Mouse (Mus musculus) hindbrain, embryonic 12.5 days (tissue): ENCODE measurements at regions not wholly inside any gene's neighbourhood (a gene's known extent, or its start where the extent isn't known, plus 50 kb on each side); places are given as distances from the start of the nearest gene placed in this dataset.
A peak's percentile ranks its signal among the peaks of the same experiment; 100 is the strongest.

Experiments
- ATAC-seq: fragments of 200-750 bp; cut with Nextera tagmentation; 2 replicates; pipeline ENCODE4 v1.8.0; 2017; ENCODE audit warnings: moderate TSS enrichment; ENCODE audit not compliant: low FRiP score
- H3K27ac ChIP-seq: fragments of 300-500 bp; sonication (generic); 2 replicates; pipeline ENCODE4 v1.5.1; 2016; ENCODE audit warnings: mild to moderate bottlenecking
- H3K27me3 ChIP-seq: fragments of 300-500 bp; sonication (generic); 2 replicates; pipeline ENCODE4 v1.6.1; 2016; ENCODE audit warnings: mild to moderate bottlenecking
- H3K36me3 ChIP-seq: fragments of 300-500 bp; sonication (generic); 2 replicates; pipeline ENCODE4 v1.6.1; 2016; ENCODE audit warnings: mild to moderate bottlenecking
- H3K4me1 ChIP-seq: fragments of 300-500 bp; sonication (generic); 2 replicates; pipeline ENCODE4 v1.6.1; 2016
- H3K4me2 ChIP-seq: fragments of 300-500 bp; sonication (generic); replicated peaks from 2 replicates; pipeline ENCODE4 v1.6.1; 2016; ENCODE audit warnings: mild to moderate bottlenecking
- H3K4me3 ChIP-seq: fragments of 300-500 bp; sonication (generic); 2 replicates; pipeline ENCODE4 v1.5.1; 2016; ENCODE audit warnings: mild to moderate bottlenecking
- H3K9ac ChIP-seq: fragments of 300-500 bp; sonication (generic); 2 replicates; pipeline ENCODE4 v1.6.1; 2016; ENCODE audit warnings: mild to moderate bottlenecking, moderate library complexity
- H3K9me3 ChIP-seq: fragments of 300-500 bp; sonication (generic); replicated peaks from 2 replicates; pipeline ENCODE4 v1.6.1; 2016; ENCODE audit warnings: mild to moderate bottlenecking
- WGBS: fragments of 180-500 bp; shearing (Covaris S2); methylation state at CpG from one replicate; pipeline ENCODE4 v1.1.7; 2016; 5-methylcytosine and 5-hydroxymethylcytosine counted together

- H3K27me3 ChIP-seq: no peaks in the 10 kb centered on the region
- H3K4me1 ChIP-seq: no peaks in the 10 kb centered on the region
- 91% methylated on average over 3 of the region's 3 CpGs for WGBS
- H3K9me3 ChIP-seq: no peaks in the 10 kb centered on the region
- ATAC-seq: no peak
- no peak overlapping the region for H3K4me3 ChIP-seq
- no peak overlapping the region for H3K4me2 ChIP-seq
- H3K27ac ChIP-seq: no peak overlapping the region
- H3K36me3 ChIP-seq: no peaks in the 10 kb centered on the region
- H3K9ac ChIP-seq: no peak overlapping the region
Observed at GRCm38 (mm10) chr4:7429308-7429707, 809.5 kb downstream of the Car8 start.

- Histone ChIP-seq H3K4me3 (no peak overlapping the region), H3K36me3 (no peaks in the 10 kb centered on the region), H3K4me1 (no peaks in the 10 kb centered on the region), H3K4me2 (no peak overlapping the region), H3K9me3 (no peaks in the 10 kb centered on the region), H3K27me3 (no peaks in the 10 kb centered on the region), H3K27ac (no peak overlapping the region), H3K9ac (no peak overlapping the region)
- no peak for ATAC-seq
Observed at GRCm38 (mm10) chr4:7424081-7424480, 814.8 kb downstream of the Car8 start.

DNA sequence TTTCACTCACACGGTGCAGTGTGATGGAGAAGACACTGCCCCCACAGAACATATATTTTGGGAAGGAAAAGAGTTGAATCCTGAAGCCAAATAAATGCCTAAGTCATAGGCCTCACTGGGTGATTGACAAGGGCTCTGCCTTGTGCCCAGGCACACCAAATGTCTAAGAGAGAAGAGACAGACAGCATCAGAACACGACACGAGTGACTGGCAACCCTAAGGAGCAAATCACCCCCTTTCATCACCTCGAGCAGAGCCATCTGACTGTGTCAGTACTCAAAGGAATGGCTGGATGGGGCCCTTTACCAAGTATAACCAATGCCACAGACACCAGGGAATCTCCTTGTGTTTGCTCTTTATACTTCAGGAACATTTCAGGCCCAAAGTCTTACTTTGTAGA is 815.6 kb downstream of the Car8 start:
- H3K9me3 ChIP-seq: no peaks in the 10 kb centered on the region
- no peaks in the 10 kb centered on the region for H3K4me1 ChIP-seq
- no peak overlapping the region for H3K9ac ChIP-seq
- WGBS: 70% methylated on average over 4 of the region's 4 CpGs
- no peak overlapping the region for H3K4me2 ChIP-seq
- no peaks in the 10 kb centered on the region for H3K27me3 ChIP-seq
- ATAC-seq: no peak
- no peak overlapping the region for H3K4me3 ChIP-seq
- H3K27ac ChIP-seq: no peak overlapping the region
- no peaks in the 10 kb centered on the region for H3K36me3 ChIP-seq

DNA sequence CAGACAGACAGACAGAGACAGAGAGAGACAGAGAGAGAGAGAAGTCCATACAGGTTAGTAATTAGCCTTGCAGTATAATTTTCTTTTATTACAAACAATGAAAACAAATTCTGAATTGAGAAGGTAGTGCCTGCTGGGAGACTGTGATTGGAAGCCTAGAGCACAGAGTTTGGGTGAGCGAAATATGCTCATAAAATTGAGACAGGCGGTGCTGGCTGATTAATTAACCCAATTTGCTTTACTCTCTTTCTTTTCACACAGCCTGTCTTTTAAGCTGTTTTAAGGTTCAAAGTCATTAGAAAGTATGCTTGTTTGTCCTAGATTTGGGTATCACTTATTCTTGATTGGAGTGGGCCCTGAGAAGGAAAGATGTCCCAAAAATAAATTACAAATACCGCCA is 816.1 kb downstream of the Car8 start:
- Histone ChIP-seq H3K27ac (no peak overlapping the region), H3K4me1 (no peaks in the 10 kb centered on the region), H3K4me2 (no peak overlapping the region), H3K4me3 (no peak overlapping the region), H3K9me3 (no peaks in the 10 kb centered on the region), H3K9ac (no peak overlapping the region), H3K27me3 (no peaks in the 10 kb centered on the region), H3K36me3 (no peaks in the 10 kb centered on the region)
- WGBS: 89% methylated on average over 3 of the region's 3 CpGs
- ATAC-seq: no peak

- no peaks in the 10 kb centered on the region for H3K36me3 ChIP-seq
- WGBS: 82% methylated on average over 2 of the region's 2 CpGs
Observed at GRCm38 (mm10) chr4:7414301-7414700, 824.5 kb downstream of the Car8 start.

GRCm38 (mm10) chr4:7392696-7393095 is 846.1 kb downstream of the Car8 start:
- Histone ChIP-seq H3K4me3 (no peak overlapping the region), H3K27ac (no peak overlapping the region), H3K9ac (no peak overlapping the region), H3K36me3 (no peaks in the 10 kb centered on the region), H3K4me2 (no peak overlapping the region), H3K4me1 (no peaks in the 10 kb centered on the region), H3K9me3 (no peaks in the 10 kb centered on the region), H3K27me3 (no peaks in the 10 kb centered on the region)
- ATAC-seq: no peak
- WGBS: 50% methylated on average over 1 of the region's 1 CpGs

More at GRCm38 (mm10) chr4:7414301-7414700, 824.5 kb downstream of the Car8 start:
- H3K4me2 ChIP-seq: no peak overlapping the region
- H3K9me3 ChIP-seq: no peaks in the 10 kb centered on the region
- no peak overlapping the region for H3K27ac ChIP-seq
- H3K4me1 ChIP-seq: no peaks in the 10 kb centered on the region
- H3K27me3 ChIP-seq: no peaks in the 10 kb centered on the region
- ATAC-seq: no peak
- H3K4me3 ChIP-seq: no peak overlapping the region
- no peak overlapping the region for H3K9ac ChIP-seq

DNA sequence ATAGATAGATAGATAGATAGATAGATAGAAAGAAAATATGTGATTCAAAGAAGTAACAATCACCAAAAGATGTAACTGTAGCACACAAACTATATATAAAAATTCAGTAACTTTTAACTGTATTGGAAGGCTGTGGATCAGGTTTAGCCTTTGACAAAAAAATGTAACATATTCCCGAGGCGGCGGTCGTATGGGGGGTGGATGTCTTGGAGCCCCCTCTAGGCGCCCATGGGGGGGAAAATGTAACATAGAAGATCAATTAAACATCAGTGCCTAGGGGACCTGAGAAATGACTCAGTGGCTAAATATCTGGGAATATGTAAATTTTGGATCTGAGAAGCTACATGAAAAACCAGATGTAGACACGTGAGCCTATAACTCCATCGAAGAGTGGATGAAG is 847.2 kb downstream of the Car8 start:
- Histone ChIP-seq H3K9ac (no peak overlapping the region), H3K4me3 (no peak overlapping the region), H3K36me3 (no peaks in the 10 kb centered on the region), H3K9me3 (no peaks in the 10 kb centered on the region), H3K4me2 (no peak overlapping the region), H3K4me1 (no peaks in the 10 kb centered on the region), H3K27me3 (no peaks in the 10 kb centered on the region), H3K27ac (no peak overlapping the region)
- no peak for ATAC-seq
- 85% methylated on average over 7 of the region's 7 CpGs for WGBS

DNA sequence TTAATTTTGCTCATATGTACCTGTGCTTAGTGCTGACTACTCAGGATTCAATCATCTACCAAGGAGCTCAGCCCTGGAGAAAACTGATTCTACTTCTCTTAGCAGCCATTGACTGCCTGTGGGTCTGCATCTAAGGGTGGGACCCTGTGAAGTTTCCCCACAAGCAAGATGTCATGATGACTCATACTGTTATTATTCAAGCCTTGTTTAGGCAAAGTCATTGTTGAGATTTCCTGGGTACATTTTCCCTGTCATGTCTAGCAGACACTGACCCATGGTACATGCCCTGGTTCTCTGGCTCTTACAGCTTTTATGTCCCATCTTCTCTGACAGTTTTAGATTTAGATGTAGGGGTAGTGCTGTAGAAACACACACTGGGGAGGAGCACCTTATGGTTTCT is 853.8 kb downstream of the Car8 start:
- no peak overlapping the region for H3K9ac ChIP-seq
- ATAC-seq: no peak
- H3K4me1 ChIP-seq: no peaks in the 10 kb centered on the region

DNA sequence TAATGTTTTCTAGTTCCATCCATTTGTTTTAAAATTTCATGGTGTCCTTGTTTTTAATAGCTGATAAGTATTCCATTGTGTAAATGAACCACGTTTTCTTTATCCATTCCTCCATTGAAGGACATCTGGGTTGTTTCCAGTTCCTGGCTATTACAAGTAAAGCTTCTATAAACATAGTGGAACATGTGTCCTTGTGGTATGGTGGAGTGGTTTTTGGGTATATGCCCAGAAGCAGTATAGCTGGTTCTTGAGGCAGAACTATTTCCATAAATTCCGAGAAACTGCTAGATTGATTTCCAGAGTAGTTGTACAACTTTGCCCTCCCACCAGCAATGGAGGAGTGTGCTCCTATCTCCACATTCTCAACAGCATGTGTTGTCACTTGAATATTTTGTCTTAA is 858.8 kb downstream of the Car8 start:
- 75% methylated on average over 2 of the region's 2 CpGs for WGBS
- no peak for ATAC-seq
- no peak overlapping the region for H3K9ac ChIP-seq

More for the DNA sequence above, 853.8 kb downstream of the Car8 start:
- no peaks in the 10 kb centered on the region for H3K27me3 ChIP-seq
- no peak overlapping the region for H3K4me2 ChIP-seq
- H3K36me3 ChIP-seq: no peaks in the 10 kb centered on the region
- H3K9me3 ChIP-seq: no peaks in the 10 kb centered on the region
- no peak overlapping the region for H3K4me3 ChIP-seq
- no peak overlapping the region for H3K27ac ChIP-seq

GRCm38 (mm10) chr4:7364238-7365040 is 874.4 kb downstream of the Car8 start:
- H3K27me3 ChIP-seq: no peaks in the 10 kb centered on the region
- no peaks in the 10 kb centered on the region for H3K36me3 ChIP-seq
- H3K9me3 ChIP-seq: no peaks in the 10 kb centered on the region
- no peak overlapping the region for H3K4me2 ChIP-seq
- H3K4me1 ChIP-seq: no peaks in the 10 kb centered on the region; the same call in 1 of the 2 replicates
- no peak overlapping the region for H3K27ac ChIP-seq
- H3K9ac ChIP-seq: no peak overlapping the region
- WGBS: 79% methylated on average over 3 of the region's 3 CpGs
- H3K4me3 ChIP-seq: no peak overlapping the region
- peak; percentile 32; the same call in 1 of the 2 replicates for ATAC-seq

More for the DNA sequence above, 858.8 kb downstream of the Car8 start:
- Histone ChIP-seq H3K36me3 (no peaks in the 10 kb centered on the region), H3K27me3 (no peaks in the 10 kb centered on the region), H3K27ac (no peak overlapping the region), H3K9me3 (no peaks in the 10 kb centered on the region), H3K4me1 (no peaks in the 10 kb centered on the region), H3K4me2 (no peak overlapping the region), H3K4me3 (no peak overlapping the region)

- H3K27ac ChIP-seq: no peak overlapping the region
- ATAC-seq: no peak
Observed at GRCm38 (mm10) chr4:7363508-7363907, 875.3 kb downstream of the Car8 start.

DNA sequence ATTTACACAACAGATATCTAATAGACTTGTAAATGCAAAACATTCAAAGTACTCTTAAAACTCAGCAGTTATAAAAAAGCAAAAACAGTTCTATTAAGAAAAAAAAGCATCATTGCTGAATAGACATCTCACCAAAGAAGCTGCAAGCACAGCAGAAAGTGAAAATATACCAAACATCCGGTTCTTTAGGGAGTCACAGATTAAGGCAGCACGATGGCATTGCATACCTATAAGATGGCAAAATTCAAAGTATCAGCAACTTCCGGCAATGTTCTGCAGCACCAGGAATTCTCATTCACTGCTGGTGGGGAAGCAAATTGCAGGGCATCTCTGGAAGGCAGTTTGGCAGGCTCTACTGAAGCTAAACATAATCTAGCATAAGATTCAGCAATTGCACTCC is 882.6 kb downstream of the Car8 start:
- H3K4me3 ChIP-seq: no peak overlapping the region
- ATAC-seq: no peak
- no peak overlapping the region for H3K4me2 ChIP-seq
- H3K9ac ChIP-seq: no peak overlapping the region
- WGBS: 88% methylated on average over 3 of the region's 3 CpGs
- no peaks in the 10 kb centered on the region for H3K9me3 ChIP-seq
- H3K27me3 ChIP-seq: no peaks in the 10 kb centered on the region
- no peaks in the 10 kb centered on the region for H3K36me3 ChIP-seq
- no peak overlapping the region for H3K27ac ChIP-seq
- H3K4me1 ChIP-seq: no peaks in the 10 kb centered on the region

More at GRCm38 (mm10) chr4:7363508-7363907, 875.3 kb downstream of the Car8 start:
- H3K4me1 ChIP-seq: no peaks in the 10 kb centered on the region; the same call in 1 of the 2 replicates
- 100% methylated on average over 2 of the region's 2 CpGs for WGBS
- H3K4me2 ChIP-seq: no peak overlapping the region
- no peaks in the 10 kb centered on the region for H3K36me3 ChIP-seq
- no peak overlapping the region for H3K9ac ChIP-seq
- no peaks in the 10 kb centered on the region for H3K27me3 ChIP-seq
- H3K9me3 ChIP-seq: no peaks in the 10 kb centered on the region
- H3K4me3 ChIP-seq: no peak overlapping the region

GRCm38 (mm10) chr4:7347317-7347716 is 891.5 kb downstream of the Car8 start:
- 83% methylated on average over 1 of the region's 1 CpGs for WGBS

More at GRCm38 (mm10) chr4:7347317-7347716, 891.5 kb downstream of the Car8 start:
- no peaks in the 10 kb centered on the region for H3K27me3 ChIP-seq
- no peaks in the 10 kb centered on the region for H3K9me3 ChIP-seq
- no peak overlapping the region for H3K27ac ChIP-seq
- H3K4me2 ChIP-seq: no peak overlapping the region
- H3K4me1 ChIP-seq: no peaks in the 10 kb centered on the region
- no peaks in the 10 kb centered on the region for H3K36me3 ChIP-seq
- no peak overlapping the region for H3K9ac ChIP-seq
- H3K4me3 ChIP-seq: no peak overlapping the region
- ATAC-seq: no peak
